Mouse (Mus musculus) thymus, adult 18-20 months (tissue): ENCODE measurements around the gene Paqr6.
"Not testable (repeated sequence)": the region's sequence is repeated elsewhere in the genome, so short reads cannot be mapped to it uniquely, and the experiment has no call there.

Experiments used
- DNase-seq, 2 experiments: peaks; one replicate each; pipeline ENCODE4 v3.0.0; 2022; ENCODE audit warnings: mixed read lengths in 2 of 2

The Paqr6 gene

DNA sequence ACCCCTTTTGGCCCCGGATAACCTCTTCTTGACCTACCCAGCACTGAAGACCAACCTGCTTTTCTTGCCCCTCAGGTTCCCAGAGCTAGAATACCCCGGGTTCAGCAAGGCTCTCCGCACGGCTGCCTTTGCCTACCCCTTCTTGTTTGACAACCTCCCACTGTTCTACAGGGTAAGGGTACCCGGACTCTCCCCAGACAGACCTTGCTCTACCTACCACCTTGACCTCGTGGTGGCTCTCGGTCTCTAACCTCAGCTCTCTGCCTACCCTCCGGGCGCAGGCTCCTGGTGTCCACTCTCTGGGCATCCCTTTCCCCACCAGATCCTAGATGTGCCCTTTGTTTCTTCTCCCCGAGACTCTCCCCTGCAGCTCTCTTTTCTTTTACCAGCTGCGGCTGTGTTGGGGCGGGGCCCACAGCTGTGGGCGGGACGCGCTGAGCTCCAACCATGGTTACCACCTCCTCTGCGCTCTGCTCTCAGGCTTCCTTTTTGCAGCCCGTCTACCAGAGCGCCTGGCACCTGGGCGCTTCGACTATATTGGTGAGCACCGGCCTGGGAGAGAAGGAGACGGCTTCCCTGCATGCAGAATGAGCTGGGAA is 2.5 kb downstream of the Paqr6 start:
- DNase-seq, result peak; percentile 74 to 77

DNA sequence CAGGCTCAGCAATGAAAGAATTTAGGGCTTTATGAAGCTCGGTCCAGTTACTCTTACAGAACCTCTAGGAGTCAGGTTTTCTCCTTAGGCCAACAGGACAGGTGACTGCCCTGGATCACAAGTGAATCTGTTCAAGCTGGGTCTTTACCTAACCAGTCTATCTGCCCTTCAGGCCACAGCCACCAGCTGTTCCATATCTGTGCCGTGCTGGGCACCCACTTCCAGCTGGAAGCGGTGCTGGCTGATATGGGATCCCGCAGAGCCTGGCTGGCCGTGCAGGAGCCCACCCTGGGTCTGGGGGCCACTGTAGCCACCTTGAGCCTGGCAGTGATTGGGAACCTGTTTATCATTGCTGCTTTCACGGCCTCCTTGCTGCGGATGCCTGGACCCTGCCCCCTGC is 3.1 kb downstream of the Paqr6 start:
- not testable (repeated sequence) for DNase-seq

DNA sequence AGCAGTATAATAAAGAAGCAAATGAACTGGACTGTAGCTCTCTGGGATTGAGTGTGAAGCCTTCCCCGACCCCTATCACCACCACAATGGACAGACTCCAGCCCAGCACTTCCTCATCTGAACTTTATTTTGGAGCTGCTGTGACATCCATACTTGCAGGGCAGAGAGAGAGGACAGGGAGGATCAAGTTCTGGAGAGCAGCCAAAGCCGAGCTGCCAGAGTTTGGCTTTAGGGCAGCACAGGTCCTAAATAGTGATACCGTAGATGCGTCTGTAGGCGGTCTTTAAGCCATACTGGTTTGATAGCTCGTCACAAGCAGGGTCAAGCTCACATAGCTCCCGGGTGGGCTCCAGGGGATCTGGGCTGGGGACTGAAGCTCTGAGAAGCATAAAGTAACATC is 4.1 kb downstream of the Paqr6 start:
- not testable (repeated sequence) for DNase-seq

DNA sequence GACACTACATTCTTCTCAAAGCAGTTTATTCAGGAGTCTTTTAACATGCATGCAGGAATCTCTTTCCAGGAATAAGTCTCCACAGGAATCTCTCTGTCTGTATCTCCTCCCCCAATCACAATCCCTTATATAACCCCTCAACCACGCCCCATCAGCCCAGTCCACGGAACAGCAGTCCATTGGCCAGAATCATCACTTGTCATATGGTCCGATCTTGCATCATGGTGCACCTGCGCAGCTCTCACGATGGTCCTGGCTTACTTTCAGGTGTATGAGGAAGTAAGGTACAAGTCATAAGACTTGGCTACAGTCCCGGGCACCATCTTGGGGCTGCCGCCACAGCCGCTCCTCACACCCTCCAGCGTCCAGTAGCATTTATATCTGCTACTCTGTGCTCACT is 8.3 kb downstream of the Paqr6 start, which contains the start of gene Bglap3:
Gene Bglap3 (minus strand): TSS at position 101 of the 400 bp plus-strand sequence.
- DNase-seq, result not testable (repeated sequence)

DNA sequence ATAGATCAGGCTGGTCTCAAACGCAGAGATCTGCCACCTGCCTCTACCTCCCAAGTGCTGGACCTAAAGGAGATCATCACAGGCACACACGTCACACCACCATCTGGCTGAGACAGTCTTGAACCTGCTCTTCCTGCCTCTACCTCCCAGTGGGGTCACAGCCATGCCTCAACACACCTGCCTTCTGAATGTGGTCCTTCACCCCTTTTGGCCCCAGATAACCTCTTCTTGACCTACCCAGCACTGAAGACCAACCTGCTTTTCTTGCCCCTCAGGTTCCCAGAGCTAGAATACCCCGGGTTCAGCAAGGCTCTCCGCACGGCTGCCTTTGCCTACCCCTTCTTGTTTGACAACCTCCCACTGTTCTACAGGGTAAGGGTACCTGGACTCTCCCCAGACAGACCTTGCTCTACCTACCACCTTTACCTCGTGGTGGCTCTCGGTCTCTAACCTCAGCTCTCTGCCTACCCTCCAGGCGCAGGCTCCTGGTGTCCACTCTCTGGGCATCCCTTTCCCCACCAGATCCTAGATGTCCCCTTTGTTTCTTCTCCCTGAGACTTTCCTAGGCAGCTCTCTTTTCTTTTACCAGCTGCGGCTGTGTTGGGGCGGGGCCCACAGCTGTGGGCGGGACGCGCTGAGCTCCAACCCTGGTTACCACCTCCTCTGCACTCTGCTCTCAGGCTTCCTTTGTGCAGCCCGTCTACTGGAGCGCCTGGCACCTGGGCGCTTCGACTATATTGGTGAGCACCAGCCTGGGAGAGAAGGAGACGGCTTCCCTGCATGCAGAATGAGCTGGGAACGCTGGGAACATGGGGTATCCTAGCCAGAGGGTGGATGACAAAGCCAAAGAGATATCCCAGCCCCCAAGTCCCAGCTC is 11.6 kb downstream of the Paqr6 start:
- peak; percentile 39 to 58 for DNase-seq

DNA sequence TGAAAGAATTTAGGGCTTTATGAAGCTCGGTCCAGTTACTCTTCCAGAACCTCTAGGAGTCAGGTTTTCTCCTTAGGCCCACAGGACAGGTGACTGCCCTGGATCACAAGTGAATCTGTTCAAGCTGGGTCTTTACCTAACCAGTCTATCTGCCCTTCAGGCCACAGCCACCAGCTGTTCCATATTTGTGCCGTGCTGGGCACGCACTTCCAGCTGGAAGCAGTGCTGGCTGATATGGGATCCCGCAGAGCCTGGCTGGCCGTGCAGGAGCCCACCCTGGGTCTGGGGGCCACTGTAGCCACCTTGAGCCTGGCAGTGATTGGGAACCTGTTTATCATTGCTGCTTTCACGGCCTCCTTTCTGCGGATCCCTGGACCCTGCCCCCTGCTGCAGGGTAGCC is 12.3 kb downstream of the Paqr6 start:
- DNase-seq, result not testable (repeated sequence)

DNA sequence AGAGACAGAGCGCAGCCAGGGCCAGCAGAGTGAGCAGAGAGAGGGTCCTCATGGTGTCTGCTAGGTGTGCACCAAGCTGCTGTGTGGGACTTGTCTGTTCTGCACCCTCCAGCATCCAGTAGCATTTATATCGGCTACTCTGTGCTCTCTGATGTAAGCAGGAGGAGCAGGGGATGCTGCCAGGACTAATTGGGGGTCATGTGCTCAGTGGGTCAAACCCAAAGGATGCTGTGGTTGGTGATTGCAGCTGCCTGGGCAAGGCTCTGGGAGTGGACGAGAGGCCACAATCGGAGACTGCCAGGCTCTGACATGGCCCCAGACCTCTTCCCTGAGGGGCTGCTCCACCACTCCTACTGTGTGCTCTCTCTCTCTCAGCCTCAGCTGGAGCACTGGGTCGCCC is 14.2 kb downstream of the Paqr6 start, which contains the start of gene Bglap2:
Gene Bglap2 (minus strand): TSS at position 101 of the 400 bp plus-strand sequence.
- DNase-seq, result not testable (repeated sequence)

DNA sequence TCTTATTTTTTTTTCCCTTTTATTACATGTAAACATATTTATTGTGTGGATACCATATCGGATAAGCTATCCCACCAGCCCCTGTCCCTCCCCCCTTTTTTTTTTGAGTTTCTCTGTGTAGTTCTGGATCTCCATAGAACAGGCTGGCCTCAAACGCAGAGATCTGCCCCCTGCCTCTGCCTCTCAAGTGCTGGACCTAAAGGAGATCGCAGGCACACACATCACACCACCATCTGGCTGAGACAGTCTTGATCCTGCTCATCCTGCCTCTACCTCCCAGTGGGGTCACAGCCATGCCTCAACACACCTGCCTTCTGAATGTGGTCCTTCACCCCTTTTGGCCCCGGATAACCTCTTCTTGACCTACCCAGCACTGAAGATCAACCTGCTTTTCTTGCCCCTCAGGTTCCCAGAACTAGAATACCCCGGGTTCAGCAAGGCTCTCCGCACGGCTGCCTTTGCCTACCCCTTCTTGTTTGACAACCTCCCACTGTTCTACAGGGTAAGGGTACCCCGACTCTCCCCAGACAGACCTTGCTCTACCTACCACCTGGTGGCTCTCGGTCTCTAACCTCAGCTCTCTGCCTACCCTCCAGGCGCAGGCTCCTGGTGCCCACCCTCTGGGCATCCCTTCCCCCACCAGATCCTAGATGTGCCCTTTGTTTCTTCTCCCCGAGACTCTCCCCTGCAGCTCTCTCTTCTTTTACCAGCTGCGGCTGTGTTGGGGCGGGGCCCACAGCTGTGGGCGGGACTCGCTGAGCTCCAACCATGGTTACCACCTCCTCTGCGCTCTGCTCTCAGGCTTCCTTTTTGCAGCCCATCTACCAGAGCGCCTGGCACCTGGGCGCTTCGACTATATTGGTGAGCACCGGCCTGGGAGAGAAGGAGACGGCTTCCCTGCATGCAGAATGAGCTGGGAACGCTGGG is 17.3 kb downstream of the Paqr6 start:
- peak; percentile 64 to 69 for DNase-seq

DNA sequence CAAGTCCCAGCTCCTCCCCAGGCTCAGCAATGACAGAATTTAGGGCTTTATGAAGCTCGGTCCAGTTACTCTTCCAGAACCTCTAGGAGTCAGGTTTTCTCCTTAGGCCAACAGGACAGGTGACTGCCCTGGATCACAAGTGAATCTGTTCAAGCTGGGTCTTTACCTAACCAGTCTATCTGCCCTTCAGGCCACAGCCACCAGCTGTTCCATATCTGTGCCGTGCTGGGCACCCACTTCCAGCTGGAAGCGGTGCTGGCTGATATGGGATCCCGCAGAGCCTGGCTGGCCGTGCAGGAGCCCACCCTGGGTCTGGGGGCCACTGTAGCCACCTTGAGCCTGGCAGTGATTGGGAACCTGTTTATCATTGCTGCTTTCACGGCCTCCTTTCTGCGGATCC is 18.0 kb downstream of the Paqr6 start:
- not testable (repeated sequence) for DNase-seq

DNA sequence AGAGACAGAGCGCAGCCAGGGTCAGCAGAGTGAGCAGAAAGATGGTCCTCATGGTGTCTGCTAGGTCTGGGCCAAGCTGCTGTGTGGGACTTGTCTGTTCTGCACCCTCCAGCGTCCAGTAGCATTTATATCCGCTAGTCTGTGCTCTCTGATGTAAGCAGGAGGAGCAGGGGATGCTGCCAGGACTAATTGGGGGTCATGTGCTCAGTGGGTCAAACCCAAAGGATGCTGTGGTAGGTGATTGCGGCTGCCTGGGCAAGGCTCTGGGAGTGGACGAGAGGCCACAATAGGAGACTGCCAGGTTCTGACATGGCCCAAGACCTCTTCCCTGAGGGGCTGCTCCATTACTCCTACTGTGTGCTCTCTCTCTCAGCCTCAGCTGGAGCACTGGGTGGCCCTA is 20.0 kb downstream of the Paqr6 start, which contains the start of gene Bglap:
Gene Bglap (minus strand): TSS at position 101 of the 400 bp plus-strand sequence.
- DNase-seq, result no peak

DNA sequence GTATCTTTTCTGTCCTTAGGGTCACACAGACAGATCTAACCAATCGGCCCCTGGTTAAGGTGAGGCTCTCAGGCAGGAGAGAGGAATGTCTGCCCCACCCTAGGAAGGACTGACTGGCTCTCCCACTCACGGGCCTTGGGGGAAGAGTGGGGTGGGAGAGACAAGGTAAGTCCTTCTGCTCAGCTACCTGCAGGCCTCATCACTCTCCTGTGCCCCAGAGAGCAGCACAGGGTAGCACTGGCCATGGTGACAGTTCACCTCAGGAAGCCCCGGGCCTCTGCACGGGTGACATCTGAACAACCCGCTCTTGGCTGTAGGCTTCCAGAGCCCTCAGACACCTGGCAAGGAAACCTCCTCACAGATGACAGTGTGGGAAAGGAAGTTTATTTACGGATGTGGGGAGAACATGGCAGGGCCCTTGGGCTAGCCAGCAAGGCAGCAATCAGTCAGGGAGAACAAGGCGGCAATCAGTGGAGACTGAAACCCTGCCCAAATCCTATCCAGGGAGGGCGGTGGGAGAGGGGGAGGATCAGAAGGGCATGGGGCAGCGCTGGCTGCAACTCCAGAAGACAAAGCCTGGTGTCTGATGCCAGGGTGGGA is 29.5 kb downstream of the Paqr6 start:
- no peak for DNase-seq

DNA sequence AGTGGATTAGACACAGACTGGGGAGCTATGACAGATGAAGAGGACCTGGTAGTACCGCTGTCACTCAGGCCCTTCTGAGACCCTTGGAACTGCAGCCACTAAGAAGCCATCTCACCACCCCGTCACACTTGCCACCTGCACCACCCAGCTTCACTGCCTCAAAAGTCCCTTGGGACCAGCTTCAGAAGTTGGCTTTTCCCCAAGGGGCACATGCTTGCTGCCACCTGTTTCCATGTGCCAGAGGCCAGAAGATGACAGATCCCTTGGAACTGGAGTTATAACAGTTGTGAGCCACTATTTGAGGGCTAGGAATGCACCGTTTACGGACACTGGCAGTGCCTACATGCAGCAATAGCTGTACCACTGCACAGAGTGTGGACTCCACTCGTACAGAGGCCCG is 30.9 kb downstream of the Paqr6 start:
- no peak for DNase-seq

DNA sequence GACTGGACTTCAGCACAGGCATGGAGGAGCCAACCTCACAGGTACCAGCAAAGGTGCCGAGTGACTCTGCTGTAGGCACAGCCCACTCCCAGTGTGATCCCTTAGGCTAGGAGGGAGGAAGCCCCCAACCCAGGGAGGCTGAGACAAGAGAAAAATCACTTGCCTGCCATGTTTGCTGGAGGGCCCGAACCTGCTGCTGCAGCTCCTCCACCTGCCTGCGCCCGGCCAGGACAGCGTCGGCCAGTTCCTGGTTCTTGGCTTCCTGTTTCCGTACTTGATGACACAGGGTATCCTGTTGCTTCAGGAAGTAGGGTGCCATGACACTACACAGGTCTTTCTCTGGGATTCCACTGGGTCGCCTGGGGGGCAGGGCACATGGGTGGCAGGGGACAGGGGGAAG is 31.4 kb downstream of the Paqr6 start:
- no peak for DNase-seq

DNA sequence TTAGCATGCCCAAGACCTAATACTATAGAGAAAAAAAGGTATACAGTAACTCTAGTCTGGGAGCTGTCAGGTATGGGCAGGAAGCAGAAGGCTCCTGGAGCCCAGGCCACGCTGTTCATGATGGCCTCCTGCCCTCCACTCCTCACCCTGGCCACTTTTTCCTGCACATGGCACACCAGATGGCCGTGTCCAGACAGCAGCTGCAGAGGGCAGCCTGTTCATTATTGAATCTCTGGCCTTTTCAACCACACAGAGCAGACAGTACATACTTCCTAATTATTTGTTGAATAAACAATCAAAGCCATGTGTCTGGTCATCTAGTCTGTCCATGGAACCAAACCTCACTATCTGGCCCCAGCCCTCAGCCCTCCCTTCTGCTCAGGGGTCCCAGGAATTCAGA is 34.3 kb downstream of the Paqr6 start:
- no peak for DNase-seq

DNA sequence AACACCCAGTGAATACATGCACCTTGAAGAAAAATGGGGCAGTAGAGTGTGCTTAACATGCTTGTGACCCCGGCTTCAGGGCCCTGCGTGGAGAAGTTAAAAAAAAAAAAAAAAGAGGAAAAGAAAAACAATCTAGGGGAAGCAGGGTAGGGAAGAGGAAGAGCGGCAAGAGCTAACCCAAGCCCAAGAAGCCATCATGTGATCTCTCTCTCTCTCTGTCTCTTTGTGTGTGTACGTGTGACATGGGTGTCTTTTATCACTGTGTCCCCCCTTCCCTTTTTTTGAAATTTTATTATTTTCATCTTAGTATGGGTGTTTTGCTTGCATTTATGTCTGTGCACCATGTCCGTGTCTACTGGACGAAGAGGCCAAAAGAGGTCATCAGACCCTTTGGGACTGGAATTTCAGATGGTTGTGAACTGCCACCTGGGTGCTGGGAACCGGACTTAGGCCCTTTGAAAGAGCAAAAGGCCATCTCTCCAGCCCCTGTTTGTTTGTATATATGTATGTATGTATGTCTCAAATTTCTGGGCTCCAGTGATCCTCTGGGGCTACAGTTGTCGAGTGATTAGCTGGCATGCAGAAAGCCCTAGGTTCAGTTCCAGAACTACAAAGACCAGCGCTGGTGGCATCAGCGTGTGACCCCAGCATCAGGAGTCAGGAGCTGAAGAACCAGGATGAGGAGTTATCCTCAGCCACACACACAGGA is 39.3 kb downstream of the Paqr6 start:
- DNase-seq, result no peak

DNA sequence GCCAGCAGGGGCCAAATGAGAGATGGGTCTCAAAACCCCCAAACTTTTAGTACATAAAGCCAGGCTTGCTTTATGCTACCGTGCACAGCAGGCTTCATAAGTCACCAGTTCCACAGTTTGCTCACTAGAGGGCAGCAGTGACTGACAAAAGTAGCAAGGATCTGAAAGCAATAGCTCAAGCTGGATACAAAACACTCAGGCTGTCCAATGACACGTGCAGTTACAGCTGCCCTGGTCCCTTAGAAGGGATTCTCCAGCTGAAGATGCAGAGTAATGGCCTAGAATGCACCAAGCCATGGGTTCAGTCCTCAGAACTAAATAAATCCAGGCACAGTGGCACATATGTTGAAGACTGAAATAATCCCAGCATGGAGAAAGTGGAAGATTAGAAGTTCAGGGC is 42.7 kb downstream of the Paqr6 start:
- peak in 1 of 2 experiments; percentile 46 for DNase-seq

DNA sequence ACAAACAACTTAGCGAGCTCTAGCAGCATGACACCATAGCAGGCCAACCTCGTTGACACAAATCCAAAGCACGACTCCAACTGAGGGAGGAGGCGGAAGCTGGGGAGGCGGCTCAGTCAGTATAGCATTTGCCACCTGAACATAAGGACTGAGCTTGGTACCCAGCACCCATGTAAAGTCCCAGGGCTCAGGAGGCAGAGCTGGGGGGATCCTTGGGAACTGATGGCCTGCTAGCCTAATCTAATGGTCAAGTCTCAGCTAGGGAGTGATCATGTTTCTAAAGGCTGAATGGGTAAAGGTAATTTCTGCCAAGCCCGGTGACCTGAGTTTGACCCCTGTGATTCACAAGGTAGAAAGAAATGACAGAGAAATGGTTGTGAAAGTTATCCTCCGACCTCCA is 43.1 kb downstream of the Paqr6 start:
- no peak for DNase-seq

DNA sequence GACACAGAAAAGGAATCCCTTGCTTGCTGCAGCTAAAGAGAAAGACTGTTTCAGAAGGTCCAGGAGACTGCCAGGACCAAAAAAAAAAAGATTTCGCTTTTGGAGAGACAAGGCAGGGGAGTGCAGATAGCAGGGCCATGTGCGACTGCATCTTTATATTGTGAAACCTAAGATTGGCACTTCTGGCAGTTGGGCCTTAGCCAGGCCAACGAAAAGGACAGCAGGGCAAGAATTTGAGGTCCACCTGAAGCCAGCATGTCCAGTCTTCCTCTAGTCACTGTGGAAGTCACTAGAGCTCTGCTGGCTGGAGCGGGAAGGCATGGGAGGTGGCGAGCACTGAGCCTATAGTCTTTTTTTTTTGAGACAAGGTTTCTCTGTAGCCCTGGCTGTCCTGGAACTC is 44.6 kb downstream of the Paqr6 start:
- DNase-seq, result no peak

DNA sequence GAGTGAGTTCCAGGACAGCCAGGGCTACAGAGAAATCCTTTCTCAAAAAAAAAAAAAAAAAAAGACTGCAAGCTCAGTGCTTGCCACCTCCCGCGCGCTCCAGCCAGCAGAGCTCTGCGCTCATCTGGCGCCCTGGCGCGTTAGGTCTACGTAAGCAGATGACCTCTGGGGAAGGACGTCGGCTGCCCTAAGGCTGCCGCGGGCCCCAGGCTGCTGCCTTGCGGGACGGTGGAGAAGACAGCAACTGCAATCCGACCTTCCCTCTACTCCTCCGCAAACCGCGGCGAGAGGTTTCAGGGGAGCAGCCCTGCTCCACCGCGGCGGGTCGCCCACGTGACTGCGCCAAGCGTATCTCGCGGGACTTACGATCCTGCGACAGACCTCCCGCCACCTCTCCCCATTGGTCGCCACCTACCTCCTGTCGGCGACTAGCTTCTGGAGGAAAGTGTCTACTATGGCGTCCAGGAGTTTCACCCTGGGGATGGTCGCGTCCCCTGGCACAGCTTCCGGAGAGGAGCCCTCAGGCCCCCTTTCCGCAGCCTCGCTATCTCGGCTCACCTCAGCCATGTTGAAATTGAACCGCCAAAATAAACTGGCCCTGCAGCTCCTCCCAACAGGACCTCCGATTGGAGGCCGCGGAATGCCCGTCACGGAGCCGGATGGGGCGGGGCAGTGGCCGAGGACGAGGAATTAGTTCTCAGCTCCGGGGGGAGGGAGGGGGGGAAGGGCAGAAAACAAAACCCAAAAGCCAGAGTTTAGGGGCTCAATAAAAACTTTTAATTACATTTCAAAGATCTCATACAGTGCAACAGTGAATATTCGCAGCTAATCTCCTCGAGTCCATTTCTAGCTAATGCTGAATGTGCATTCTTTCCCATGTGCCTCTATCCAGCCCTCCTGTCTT is 45.6 kb downstream of the Paqr6 start, which contains the start of gene Pmf1:
Gene Pmf1 (minus strand): TSS at position 591 of the 904 bp plus-strand sequence.
- peak; percentile 83 to 89 for DNase-seq

DNA sequence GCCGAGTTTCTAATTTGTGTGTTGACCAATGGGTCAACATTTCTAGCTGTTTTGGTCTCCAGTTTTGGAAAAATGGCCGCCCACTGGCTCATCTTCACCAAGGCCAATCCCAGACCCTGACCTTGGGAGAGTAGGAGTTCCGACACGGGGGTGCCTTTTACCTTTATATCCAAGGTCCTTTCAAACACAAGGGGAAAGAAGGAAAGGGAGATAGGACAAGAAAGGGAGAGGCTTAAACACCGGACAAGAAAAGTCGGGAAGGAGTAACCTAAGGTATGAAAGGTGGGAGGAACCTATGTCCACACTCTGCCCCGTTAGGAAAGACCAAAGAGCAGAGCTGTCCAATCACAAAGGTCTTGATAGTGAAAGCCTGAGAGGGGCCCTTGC is 46.3 kb downstream of the Paqr6 start:
- DNase-seq, result peak in 1 of 2 experiments; percentile 24

DNA sequence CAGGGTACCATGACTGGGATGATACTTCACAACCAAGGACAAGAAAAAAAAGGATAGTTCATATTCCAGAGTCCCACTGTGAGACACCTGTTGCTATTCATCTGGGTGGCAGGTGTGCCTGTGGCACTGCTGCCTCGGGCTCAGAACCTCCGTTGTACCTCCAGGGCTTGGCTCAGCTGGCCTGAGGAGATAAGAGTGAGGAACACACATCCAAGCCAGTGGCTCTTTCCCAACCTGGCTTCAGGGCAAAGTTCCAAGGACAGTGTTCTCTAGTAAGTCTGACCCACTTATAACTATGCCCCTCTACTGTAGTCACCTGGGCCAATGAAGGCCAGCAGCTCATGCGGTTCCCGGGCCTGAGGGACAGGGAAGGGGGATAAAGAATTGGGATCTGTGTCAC is 47.3 kb downstream of the Paqr6 start:
- no peak for DNase-seq
